Mouse (Mus musculus) ES-E14 (cell line): ENCODE data around the gene Rhox7b.

ENCODE experiments used
- CHD2 ChIP-seq: IDR thresholded peaks from 2 replicates; pipeline ENCODE4 v1.6.1; 2014; ENCODE audit warnings: mild to moderate bottlenecking, low read depth, low read length, inconsistent platforms
- MAFK ChIP-seq: IDR thresholded peaks from 2 replicates; pipeline ENCODE4 v1.6.1; 2014; ENCODE audit warnings: mild to moderate bottlenecking, low read depth, low read length, inconsistent platforms; ENCODE audit not compliant: insufficient read depth
- ZC3H11A ChIP-seq: IDR thresholded peaks from 2 replicates; pipeline ENCODE4 v1.6.1; 2012; ENCODE audit warnings: low read depth, mild to moderate bottlenecking, inconsistent platforms, low read length, borderline replicate concordance

DNA sequence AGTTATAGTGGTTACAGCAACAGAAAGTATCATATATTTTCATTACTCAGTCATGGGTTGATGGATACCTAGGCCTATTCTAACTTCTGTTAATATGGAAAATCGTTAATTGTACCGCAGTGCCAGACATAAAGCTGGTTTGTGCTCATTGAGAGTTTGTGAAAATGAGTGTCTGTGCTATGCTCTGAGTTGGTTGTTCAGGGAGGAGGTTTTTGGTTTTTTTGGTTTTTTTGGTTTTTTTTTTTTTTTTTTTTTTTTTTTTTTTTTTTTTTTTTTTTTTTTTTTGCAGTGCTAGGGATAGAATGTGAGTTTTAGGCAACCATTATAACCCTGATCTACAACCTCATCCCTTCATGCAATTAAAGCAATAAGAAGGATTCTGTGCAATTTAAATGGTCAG is 25.4 kb downstream of the Rhox7b start:
- TF ChIP-seq CHD2 (no peak), ZC3H11A (no peak), MAFK (no peak)
